Mouse (Mus musculus) left cerebral cortex, adult 2 months (tissue): ENCODE measurements around the gene Hoxb9. TPM values are rescaled to one million over a fixed set of nuclear protein-coding genes. Genes with fewer than 3 reads are reported as not detected.

Experiments
- DNase-seq, 2 experiments: peaks; one replicate each; pipeline ENCODE4 v3.0.0; 2021 to 2022; ENCODE audit warnings: low spot score in 2 of 2, mixed read lengths in 1 of 2; ENCODE audit errors: extremely low spot score in 1 of 2
- H3K27ac ChIP-seq: fragments of 200-600 bp; 2 replicates; pipeline ENCODE4 v1.8.1; 2022
- H3K4me3 ChIP-seq: fragments of 200-600 bp; 2 replicates; pipeline ENCODE4 v1.8.1; 2022
- CTCF ChIP-seq: fragments of 200-600 bp; IDR thresholded peaks from 2 replicates; pipeline ENCODE4 v1.8.1; 2022; ENCODE audit warnings: antibody characterized with exemption, mild to moderate bottlenecking, moderate library complexity
- intact Hi-C: fragments of 180-260 bp; cut with DNase I; formaldehyde crosslinking; loops from one replicate; pipeline ENCODE4 v1.15.1; 2025
- total RNA-seq, 2 experiments: library from RNA; stranded (reverse); gene quantifications; 2 replicates each; pipeline ENCODE4 v1.2.3; 2021

Gene Hoxb9
- total RNA-seq, 2 experiments from 2014 or later, result not detected

GRCm38 (mm10) chr11:96314671-96315343 is 43.5 kb downstream of the Hoxb9 start:
- DNase-seq, result no peak
- no peak for TF ChIP-seq CTCF
- no peak overlapping the region for H3K4me3 ChIP-seq
- no peak overlapping the region for H3K27ac ChIP-seq
- intact Hi-C loops, result loop anchor here (5.0 to 10.0 kb wide), 3 partner anchors 37 to 310 kb away; partner anchors contain the start of genes Hoxb2 and Igf2bp1

DNA sequence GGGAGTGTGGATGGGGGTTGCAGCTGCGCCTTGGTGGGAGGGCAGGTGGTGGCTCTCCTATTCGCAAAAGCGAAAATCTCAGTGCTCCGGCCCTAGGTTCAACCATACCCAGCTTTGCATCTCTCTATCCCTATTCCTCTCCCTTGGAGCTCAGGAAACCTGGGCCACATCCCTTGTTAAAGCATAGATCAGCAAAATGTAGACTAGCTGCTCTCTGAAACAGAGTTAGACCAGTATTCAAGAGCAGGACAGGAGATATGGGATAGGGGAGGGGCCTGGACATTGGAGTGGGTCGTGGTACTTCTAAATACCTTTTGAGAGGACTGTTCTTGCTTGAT is 44.1 kb downstream of the Hoxb9 start:
- TF ChIP-seq CTCF, result no peak
- intact Hi-C loops, result loop anchor here (5.0 to 10.0 kb wide), 2 partner anchors 37 to 311 kb away; partner anchors contain the start of genes Hoxb2 and Igf2bp1
- no peak for DNase-seq
- Histone ChIP-seq H3K27ac (no peak overlapping the region), H3K4me3 (no peak overlapping the region)

DNA sequence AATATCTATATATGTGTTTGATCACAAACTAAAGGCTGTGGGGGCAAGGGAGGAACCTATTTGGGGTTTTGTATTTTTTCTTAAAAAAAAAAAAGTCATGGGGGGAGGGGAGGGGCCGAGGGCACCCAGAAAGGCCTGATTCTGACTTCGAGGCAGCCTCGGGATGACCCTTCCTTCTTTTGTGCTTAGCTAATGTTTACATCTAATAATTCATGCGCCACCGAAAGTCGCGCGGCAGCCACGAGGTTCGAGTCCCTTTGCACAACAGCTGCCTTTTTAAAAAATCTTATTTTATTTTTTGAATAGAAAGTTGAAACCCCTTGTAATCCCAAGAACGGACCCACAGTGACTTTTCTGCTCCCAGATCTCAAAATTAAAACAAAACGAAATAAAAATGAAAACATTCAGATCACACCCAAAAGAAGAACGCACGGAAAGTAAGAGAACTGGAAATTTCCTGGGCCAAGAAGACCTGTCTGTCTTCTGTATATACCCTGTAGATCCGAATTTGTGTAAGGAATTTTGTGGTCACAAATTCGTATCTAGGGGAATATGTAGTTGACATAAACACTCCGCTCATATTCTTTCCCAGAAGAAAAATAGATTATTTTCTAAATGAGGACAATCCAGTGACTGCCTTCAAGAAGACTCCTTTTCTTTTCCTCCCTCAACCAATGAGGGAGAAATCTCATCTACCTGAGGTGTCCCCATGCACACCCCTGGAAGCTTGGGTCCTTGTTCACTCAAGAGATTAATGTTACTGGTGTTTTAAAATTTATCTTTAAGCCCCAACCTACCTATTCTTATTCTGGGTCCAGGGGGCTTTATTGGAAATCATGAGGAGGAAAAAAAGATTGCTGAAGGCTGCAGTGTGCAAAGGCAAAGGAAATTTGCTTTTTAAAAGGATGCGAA is 45.7 kb downstream of the Hoxb9 start:
- DNase-seq, result no peak
- no peak for TF ChIP-seq CTCF
- no peak overlapping the region for H3K4me3 ChIP-seq
- intact Hi-C loops, result loop anchor here (5.0 to 10.0 kb wide), 2 partner anchors 35 to 312 kb away; partner anchors contain the start of genes Hoxb2 and Igf2bp1
- no peak overlapping the region for H3K27ac ChIP-seq

DNA sequence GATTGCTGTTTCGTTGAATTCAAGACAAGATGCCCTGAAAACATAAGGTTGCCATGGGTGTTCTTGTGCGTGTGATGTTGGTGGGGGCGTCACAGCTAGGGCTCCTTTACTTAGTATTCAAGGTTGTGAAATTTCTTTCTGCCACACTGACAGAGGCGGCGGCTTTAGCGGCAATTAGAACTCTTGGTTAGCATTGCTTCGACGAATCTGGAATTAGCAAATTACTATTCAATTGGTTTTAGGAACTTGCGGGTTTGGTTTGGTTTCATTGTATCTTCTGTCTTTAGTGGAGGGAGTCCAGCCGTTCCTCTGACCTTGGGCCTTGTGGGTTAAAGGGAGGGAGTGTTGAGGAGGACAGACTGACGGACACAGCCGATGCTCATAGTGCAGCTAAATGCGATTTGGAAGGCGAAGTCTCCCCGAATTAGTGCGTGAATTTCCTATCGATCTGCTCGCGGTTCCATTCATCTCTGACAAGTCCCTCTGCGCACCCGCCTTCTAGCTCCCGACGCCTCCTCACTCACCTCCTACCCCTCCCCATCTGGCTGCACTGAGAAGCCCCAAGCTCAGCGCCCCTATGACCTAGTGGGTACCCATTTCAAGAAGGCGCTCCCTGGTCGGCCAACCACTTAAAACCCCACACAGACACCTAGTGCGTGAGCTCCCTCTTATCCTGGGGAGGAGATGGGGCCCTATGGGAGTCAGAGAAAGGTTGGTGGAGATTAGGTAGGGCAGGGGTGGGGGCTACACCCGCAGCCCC is 46.5 kb downstream of the Hoxb9 start, which contains the start of gene Hoxb4:
Gene Hoxb4, plus strand, starts transcription at position 660 of the 760 bp plus-strand sequence.
- Histone ChIP-seq H3K4me3 (no peak within 1 kb of the TSS), H3K27ac (no peak within 1 kb of the TSS)
- intact Hi-C loops, result loop anchor here (5.0 to 10.0 kb wide), 2 partner anchors 35 to 313 kb away; partner anchors contain the start of genes Hoxb2 and Igf2bp1
- no peak for TF ChIP-seq CTCF
- DNase-seq, result no peak

DNA sequence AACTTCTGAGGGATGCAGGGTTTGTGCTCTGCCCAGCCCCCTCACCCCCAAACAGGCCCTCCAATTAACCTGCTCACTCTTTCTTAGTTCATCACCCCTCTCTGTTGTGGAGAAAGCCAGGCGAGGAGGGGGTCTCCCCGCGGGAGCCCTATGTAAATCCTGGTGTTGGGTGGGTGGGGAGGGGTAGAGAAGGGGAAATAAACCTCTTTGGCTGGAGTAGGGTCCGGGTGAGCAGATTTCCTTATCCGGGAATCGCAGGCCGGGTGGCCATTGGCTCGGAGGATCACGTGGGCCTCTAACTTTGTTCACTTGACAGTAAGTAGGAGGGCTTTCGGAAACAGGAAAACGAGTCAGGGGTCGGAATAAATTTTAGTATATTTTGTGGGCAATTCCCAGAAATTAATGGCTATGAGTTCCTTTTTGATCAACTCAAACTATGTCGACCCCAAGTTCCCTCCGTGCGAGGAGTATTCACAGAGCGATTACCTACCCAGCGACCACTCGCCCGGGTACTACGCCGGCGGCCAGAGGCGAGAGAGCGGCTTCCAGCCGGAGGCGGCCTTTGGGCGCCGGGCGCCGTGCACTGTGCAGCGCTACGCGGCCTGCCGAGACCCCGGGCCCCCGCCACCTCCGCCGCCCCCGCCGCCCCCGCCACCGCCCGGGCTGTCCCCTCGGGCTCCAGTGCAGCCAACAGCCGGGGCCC is 47.3 kb downstream of the Hoxb9 start:
- DNase-seq, result no peak
- no peak overlapping the region for H3K4me3 ChIP-seq
- no peak for TF ChIP-seq CTCF
- H3K27ac ChIP-seq, result no peak overlapping the region
- intact Hi-C loops, result loop anchor here (5.0 to 10.0 kb wide), 2 partner anchors 34 to 314 kb away; partner anchors contain the start of genes Hoxb2 and Igf2bp1

GRCm38 (mm10) chr11:96319071-96319902 is 48.0 kb downstream of the Hoxb9 start:
- Histone ChIP-seq H3K27ac (no peak overlapping the region), H3K4me3 (no peak overlapping the region)
- DNase-seq, result no peak
- no peak for TF ChIP-seq CTCF
- intact Hi-C loops, result loop anchor here (5.0 to 10.0 kb wide), 2 partner anchors 33 to 314 kb away; partner anchors contain the start of genes Hoxb2 and Igf2bp1

DNA sequence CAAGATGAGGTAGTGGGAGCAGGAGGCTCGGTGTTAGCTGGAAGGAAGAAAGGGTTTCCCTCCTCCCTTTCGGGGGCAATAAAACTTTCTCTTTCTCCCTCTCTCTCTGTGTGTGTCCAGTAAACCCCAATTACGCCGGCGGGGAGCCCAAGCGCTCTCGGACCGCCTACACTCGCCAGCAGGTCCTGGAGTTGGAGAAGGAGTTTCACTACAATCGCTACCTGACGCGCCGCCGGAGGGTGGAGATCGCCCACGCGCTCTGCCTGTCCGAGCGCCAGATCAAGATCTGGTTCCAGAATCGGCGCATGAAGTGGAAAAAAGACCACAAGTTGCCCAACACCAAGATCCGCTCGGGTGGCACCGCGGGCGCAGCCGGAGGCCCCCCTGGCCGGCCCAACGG is 48.7 kb downstream of the Hoxb9 start:
- intact Hi-C loops, result loop anchor here (5.0 to 10.0 kb wide), 3 partner anchors 32 to 315 kb away; partner anchors contain the start of genes Hoxb2 and Igf2bp1
- no peak for TF ChIP-seq CTCF
- Histone ChIP-seq H3K27ac (no peak overlapping the region), H3K4me3 (no peak overlapping the region)
- DNase-seq, result no peak

DNA sequence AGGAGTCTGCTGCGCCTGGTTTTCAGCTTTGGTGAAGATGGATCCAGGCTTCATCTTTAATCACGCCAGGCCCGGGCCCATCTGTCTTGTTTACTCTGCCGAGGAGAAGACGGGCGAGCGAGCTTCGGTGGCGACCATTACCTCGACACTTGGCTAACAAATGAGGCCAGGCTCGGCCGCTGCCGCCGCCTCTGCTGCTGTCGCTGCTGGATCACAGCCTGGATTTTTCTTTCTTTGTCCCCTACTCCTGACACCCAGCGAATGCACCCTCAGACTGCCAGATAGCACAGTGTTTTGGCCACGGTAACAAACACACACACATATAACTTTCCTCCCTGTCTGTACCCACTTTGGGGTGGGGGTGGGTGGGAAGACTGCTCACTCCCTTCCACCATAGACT is 49.4 kb downstream of the Hoxb9 start:
- TF ChIP-seq CTCF, result no peak
- no peak overlapping the region for H3K27ac ChIP-seq
- H3K4me3 ChIP-seq, result no peak overlapping the region
- intact Hi-C loops, result loop anchor here (5.0 kb wide), 1 partner anchor 118 kb away; no protein-coding TSS in a partner anchor
- DNase-seq, result no peak

DNA sequence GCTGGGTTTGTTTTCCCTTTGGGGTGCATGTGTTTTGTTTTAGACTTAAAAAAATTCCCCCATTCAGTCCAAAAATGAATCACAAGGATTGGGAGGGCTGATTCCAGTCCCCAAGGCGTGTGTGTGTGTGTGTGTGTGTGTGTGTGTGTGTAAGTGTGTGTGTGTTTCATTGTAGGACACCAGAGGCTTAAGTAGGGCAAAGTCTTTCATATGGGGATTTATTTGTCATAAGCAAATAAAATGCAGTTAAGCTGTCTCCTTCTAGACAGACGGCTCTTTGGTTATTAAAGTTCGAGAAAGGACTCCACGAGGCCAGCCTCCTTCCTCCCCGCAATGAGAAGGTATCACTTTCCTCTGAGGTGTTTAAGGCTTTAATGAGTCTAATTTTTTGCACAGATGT is 50.6 kb downstream of the Hoxb9 start:
- no peak for TF ChIP-seq CTCF
- DNase-seq, result no peak
- Histone ChIP-seq H3K27ac (no peak overlapping the region), H3K4me3 (no peak overlapping the region)
- intact Hi-C loops, result loop anchor here (5.0 kb wide), 1 partner anchor 120 kb away; no protein-coding TSS in a partner anchor

DNA sequence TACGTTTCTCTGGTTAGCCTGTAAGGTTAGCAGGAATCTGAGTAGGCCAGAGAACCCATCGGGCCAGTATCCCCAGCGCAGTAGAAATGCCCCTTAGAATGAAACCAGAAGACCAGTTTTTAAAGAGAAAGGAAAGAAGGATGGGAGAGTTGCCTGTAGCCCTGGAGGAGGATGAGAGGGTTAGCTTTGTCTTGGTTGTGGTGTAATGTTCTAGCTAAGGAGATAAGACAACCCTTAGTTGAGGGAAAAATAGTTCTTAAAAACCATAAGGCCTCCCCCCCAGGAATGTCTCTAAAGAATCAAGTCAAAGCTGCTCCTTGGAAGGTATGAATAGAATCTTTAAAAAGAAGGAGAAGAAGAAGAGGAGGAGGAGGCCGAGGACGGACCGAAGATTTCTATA is 51.5 kb downstream of the Hoxb9 start:
- intact Hi-C loops, result loop anchor here (5.0 kb wide), 1 partner anchor 120 kb away; no protein-coding TSS in a partner anchor
- no peak overlapping the region for H3K4me3 ChIP-seq
- DNase-seq, result no peak
- H3K27ac ChIP-seq, result no peak overlapping the region
- no peak for TF ChIP-seq CTCF
